Mouse (Mus musculus): ENCODE results near the gene Ankrd17. TPM values are rescaled to one million over a fixed set of nuclear protein-coding genes. Genes with fewer than 3 reads are reported as not detected.

Gene Ankrd17
- polyA plus RNA-seq, 2 experiments, result 10.8 to 14.4 TPM

GRCm38 (mm10) chr5:90246987-90247386, 119.4 kb downstream of the Ankrd17 start:
- DNase-seq (ENCODE audit: low read depth in 3 of 3, low spot score in 3 of 3) (no peak), ATAC-seq (ENCODE audit: insufficient read depth) (no peak)
- WGBS (ENCODE audit: insufficient replicate concordance), result 79% methylated on average over 2 of the region's 2 CpGs
- H3K9me3 ChIP-seq (ENCODE audit: control insufficient read depth, low read length), result no peaks in the 10 kb centered on the region
- peaks cover 49% of the 10 kb centered on the region for H3K36me3 ChIP-seq (replicated peaks; ENCODE audit: control insufficient read depth, insufficient read depth, low read depth)
- no peak overlapping the region for H3K9ac ChIP-seq (replicated peaks)
- H3K4me3 ChIP-seq (ENCODE audit: insufficient read depth in 1 of 2, low read depth in 2 of 2, low read length in 2 of 2), result no peak overlapping the region
- no peak for TF ChIP-seq EP300 (IDR thresholded peaks at IDR 0.05; ENCODE audit: low read depth)
- no peak for TF ChIP-seq CTCF (IDR thresholded peaks at IDR 0.05; ENCODE audit: low read depth)
- H3K4me1 ChIP-seq (replicated peaks; ENCODE audit: control insufficient read depth in 2 of 2, insufficient read depth in 2 of 2, low read length in 1 of 2), result no peaks in the 10 kb centered on the region; a peak in 1 of 4 replicates
- no peak overlapping the region for H3K27ac ChIP-seq
- H3K27me3 ChIP-seq (ENCODE audit: control insufficient read depth, insufficient read depth, low read length), result no peaks in the 10 kb centered on the region
- no peak overlapping the region for H3K4me2 ChIP-seq (ENCODE audit: low read depth)

DNA sequence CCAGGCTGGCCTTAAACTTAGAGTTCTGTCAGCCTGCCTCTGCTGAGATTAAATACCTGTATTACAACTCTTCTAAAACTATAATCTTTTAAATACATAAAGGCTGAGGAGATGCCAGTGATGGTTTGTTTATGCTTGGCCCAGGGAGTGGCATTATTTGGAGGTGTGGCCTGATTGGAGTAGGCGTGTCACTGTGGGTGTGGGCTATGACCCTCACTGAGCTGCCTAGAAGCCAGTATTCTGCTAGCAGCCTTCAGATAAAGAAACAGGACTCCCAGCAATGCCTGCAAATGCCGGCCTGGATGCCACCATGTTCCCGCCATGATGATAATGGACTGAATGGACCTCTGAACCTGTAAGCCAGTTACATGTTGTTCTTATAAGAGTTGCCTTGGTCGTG, 119.8 kb downstream of the Ankrd17 start:
- peaks cover 45% of the 10 kb centered on the region for H3K36me3 ChIP-seq (replicated peaks; ENCODE audit: control insufficient read depth, insufficient read depth, low read depth)
- ATAC-seq (ENCODE audit: insufficient read depth), result peak; percentile 78
- DNase-seq (ENCODE audit: low read depth in 3 of 3, low spot score in 3 of 3), result peak in 2 of 3 experiments; percentile 9 to 26

DNA sequence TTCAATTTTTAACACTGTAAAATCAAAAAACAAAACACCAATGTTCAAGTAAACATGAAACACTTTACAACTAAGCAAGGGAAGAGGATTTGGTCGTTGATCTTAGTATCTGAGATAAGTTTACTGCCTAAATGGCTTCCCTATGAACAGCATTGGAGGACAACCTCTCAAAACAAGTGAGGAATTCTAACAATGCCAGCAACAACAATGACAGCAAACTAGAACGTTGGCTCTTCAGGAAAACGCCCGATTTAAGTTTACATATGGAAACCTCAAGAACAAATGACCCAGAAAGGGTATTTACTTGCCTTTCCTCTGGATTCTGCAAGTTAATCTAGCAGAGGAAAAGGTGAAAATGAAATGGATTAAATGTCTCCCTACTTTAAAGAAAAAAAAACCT, 121.0 kb downstream of the Ankrd17 start:
- H3K27me3 ChIP-seq (ENCODE audit: control insufficient read depth, insufficient read depth, low read length), result no peaks in the 10 kb centered on the region
- H3K4me3 ChIP-seq (ENCODE audit: insufficient read depth in 1 of 2, low read depth in 2 of 2, low read length in 2 of 2), result no peak overlapping the region
- H3K4me1 ChIP-seq (replicated peaks; ENCODE audit: control insufficient read depth in 2 of 2, insufficient read depth in 2 of 2, low read length in 1 of 2), result no peaks in the 10 kb centered on the region; a peak in 1 of 4 replicates
- no peak overlapping the region for H3K4me2 ChIP-seq (ENCODE audit: low read depth)
- H3K36me3 ChIP-seq (replicated peaks; ENCODE audit: control insufficient read depth, insufficient read depth, low read depth), result peaks cover 41% of the 10 kb centered on the region
- H3K9me3 ChIP-seq (ENCODE audit: control insufficient read depth, low read length), result no peaks in the 10 kb centered on the region
- WGBS (ENCODE audit: insufficient replicate concordance), result 49% methylated on average over 4 of the region's 4 CpGs
- TF ChIP-seq EP300 (IDR thresholded peaks at IDR 0.05; ENCODE audit: low read depth) (no peak), CTCF (IDR thresholded peaks at IDR 0.05; ENCODE audit: low read depth) (no peak)
- ATAC-seq (ENCODE audit: insufficient read depth), result no peak
- no peak overlapping the region for H3K9ac ChIP-seq (replicated peaks)
- H3K27ac ChIP-seq, result no peak overlapping the region
- no peak for DNase-seq (ENCODE audit: low read depth in 3 of 3, low spot score in 3 of 3)

More for the DNA sequence above, 119.8 kb downstream of the Ankrd17 start:
- 51% methylated on average over 4 of the region's 4 CpGs for WGBS (ENCODE audit: insufficient replicate concordance)
- Histone ChIP-seq H3K27ac (no peak overlapping the region), H3K4me1 (replicated peaks; ENCODE audit: control insufficient read depth in 2 of 2, insufficient read depth in 2 of 2, low read length in 1 of 2) (no peaks in the 10 kb centered on the region; a peak in 1 of 4 replicates), H3K4me3 (ENCODE audit: insufficient read depth in 1 of 2, low read depth in 2 of 2, low read length in 2 of 2) (no peak overlapping the region), H3K9ac (replicated peaks) (no peak overlapping the region), H3K4me2 (ENCODE audit: low read depth) (no peak overlapping the region), H3K27me3 (ENCODE audit: control insufficient read depth, insufficient read depth, low read length) (no peaks in the 10 kb centered on the region), H3K9me3 (ENCODE audit: control insufficient read depth, low read length) (no peaks in the 10 kb centered on the region)
- TF ChIP-seq EP300 (IDR thresholded peaks at IDR 0.05; ENCODE audit: low read depth), result no peak
- no peak for TF ChIP-seq CTCF (IDR thresholded peaks at IDR 0.05; ENCODE audit: low read depth)

DNA sequence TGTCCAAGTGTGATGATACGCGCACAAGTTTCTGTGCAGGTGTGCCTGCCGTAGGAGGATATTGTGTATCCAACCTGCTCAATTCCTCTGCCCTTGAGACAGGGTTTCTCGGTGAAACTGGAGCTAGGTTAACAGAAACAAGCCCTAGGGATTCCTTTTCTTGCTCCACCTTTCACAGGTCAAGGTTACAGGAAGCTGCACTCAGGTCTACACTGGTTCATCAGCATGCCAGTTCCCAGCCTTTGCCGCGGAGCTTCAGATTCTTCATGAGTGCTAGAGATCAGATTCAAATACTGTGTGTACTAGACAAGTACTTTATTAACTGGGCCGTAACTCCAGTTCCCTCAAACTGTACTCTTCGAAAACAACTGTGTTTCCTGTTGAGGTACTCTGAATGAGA, 131.2 kb downstream of the Ankrd17 start:
- no peak for TF ChIP-seq CTCF (IDR thresholded peaks at IDR 0.05; ENCODE audit: low read depth)
- no peak for TF ChIP-seq EP300 (IDR thresholded peaks at IDR 0.05; ENCODE audit: low read depth)
- Histone ChIP-seq H3K4me3 (ENCODE audit: insufficient read depth in 1 of 2, low read depth in 2 of 2, low read length in 2 of 2) (no peak overlapping the region), H3K27me3 (ENCODE audit: control insufficient read depth, insufficient read depth, low read length) (no peaks in the 10 kb centered on the region), H3K9ac (replicated peaks) (no peak overlapping the region), H3K9me3 (ENCODE audit: control insufficient read depth, low read length) (no peaks in the 10 kb centered on the region), H3K4me1 (replicated peaks; ENCODE audit: control insufficient read depth in 2 of 2, insufficient read depth in 2 of 2, low read length in 1 of 2) (no peaks in the 10 kb centered on the region), H3K36me3 (replicated peaks; ENCODE audit: control insufficient read depth, insufficient read depth, low read depth) (peaks cover 62% of the 10 kb centered on the region), H3K4me2 (ENCODE audit: low read depth) (no peak overlapping the region), H3K27ac (no peak overlapping the region)
- DNase-seq (ENCODE audit: low read depth in 3 of 3, low spot score in 3 of 3) (no peak), ATAC-seq (ENCODE audit: insufficient read depth) (no peak)
- WGBS (ENCODE audit: insufficient replicate concordance), result 91% methylated on average over 8 of the region's 8 CpGs

DNA sequence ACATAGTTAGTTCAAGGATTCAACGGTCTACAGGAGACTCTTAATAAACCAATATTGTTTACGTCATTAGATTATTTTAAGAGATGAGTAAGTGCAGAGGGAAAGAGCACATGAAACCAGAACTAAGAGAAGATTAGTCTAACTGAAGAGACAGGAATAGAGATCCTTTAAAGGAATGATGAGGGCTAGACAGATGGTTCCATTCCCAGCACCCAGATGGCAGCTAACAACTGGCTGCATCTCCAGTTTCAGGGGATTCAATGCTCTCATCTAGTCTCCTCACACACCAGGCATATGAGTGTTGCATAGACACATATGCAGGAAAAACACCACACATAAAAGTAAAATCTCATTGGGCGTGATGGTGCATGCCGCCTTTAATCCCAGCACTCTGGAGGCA, 133.1 kb downstream of the Ankrd17 start:
- no peak for ATAC-seq (ENCODE audit: insufficient read depth)
- H3K36me3 ChIP-seq (replicated peaks; ENCODE audit: control insufficient read depth, insufficient read depth, low read depth), result peaks cover 60% of the 10 kb centered on the region

More for the DNA sequence above, 133.1 kb downstream of the Ankrd17 start:
- Histone ChIP-seq H3K4me3 (ENCODE audit: insufficient read depth in 1 of 2, low read depth in 2 of 2, low read length in 2 of 2) (no peak overlapping the region), H3K9me3 (ENCODE audit: control insufficient read depth, low read length) (no peaks in the 10 kb centered on the region), H3K4me2 (ENCODE audit: low read depth) (no peak overlapping the region), H3K9ac (replicated peaks) (no peak overlapping the region), H3K27me3 (ENCODE audit: control insufficient read depth, insufficient read depth, low read length) (no peaks in the 10 kb centered on the region), H3K4me1 (replicated peaks; ENCODE audit: control insufficient read depth in 2 of 2, insufficient read depth in 2 of 2, low read length in 1 of 2) (no peaks in the 10 kb centered on the region), H3K27ac (no peak overlapping the region)
- no peak for DNase-seq (ENCODE audit: low read depth in 3 of 3, low spot score in 3 of 3)
- WGBS (ENCODE audit: insufficient replicate concordance), result 90% methylated on average over 4 of the region's 4 CpGs
- TF ChIP-seq EP300 (IDR thresholded peaks at IDR 0.05; ENCODE audit: low read depth) (no peak), CTCF (IDR thresholded peaks at IDR 0.05; ENCODE audit: low read depth) (no peak)
